Mouse (Mus musculus) hindbrain, embryonic 13.5 days (tissue): ENCODE measurements around the gene Mcam. TPM values are rescaled to one million over a fixed set of nuclear protein-coding genes. Genes with fewer than 3 reads are reported as not detected.
A peak's percentile ranks its signal among the peaks of the same experiment; 100 is the strongest.

Experiments used
- ATAC-seq: fragments of 200-750 bp; cut with Nextera tagmentation; 2 replicates; pipeline ENCODE4 v1.8.0; 2017; ENCODE audit warnings: moderate TSS enrichment; ENCODE audit not compliant: low FRiP score
- H3K27ac ChIP-seq: fragments of 300-500 bp; sonication (generic); 2 replicates; pipeline ENCODE4 v1.5.1; 2015; ENCODE audit warnings: inconsistent platforms, mild to moderate bottlenecking, moderate library complexity
- H3K27me3 ChIP-seq: fragments of 300-500 bp; sonication (generic); 2 replicates; pipeline ENCODE4 v1.6.1; 2015; ENCODE audit warnings: mild to moderate bottlenecking, inconsistent platforms
- H3K36me3 ChIP-seq: fragments of 300-500 bp; sonication (generic); 2 replicates; pipeline ENCODE4 v1.6.1; 2015; ENCODE audit warnings: mild to moderate bottlenecking, inconsistent platforms
- H3K4me1 ChIP-seq: fragments of 300-500 bp; sonication (generic); replicated peaks from 2 replicates; pipeline ENCODE4 v1.6.1; 2015; ENCODE audit warnings: inconsistent platforms
- H3K4me2 ChIP-seq: fragments of 300-500 bp; sonication (generic); 2 replicates; pipeline ENCODE4 v1.6.1; 2015; ENCODE audit warnings: inconsistent platforms, mild to moderate bottlenecking, moderate library complexity
- H3K4me3 ChIP-seq: fragments of 300-500 bp; sonication (generic); 2 replicates; pipeline ENCODE4 v1.5.1; 2015; ENCODE audit warnings: mild to moderate bottlenecking, inconsistent platforms
- H3K9ac ChIP-seq: fragments of 300-500 bp; sonication (generic); 2 replicates; pipeline ENCODE4 v1.6.1; 2015; ENCODE audit warnings: mild to moderate bottlenecking, inconsistent platforms
- H3K9me3 ChIP-seq: fragments of 300-500 bp; sonication (generic); 2 replicates; pipeline ENCODE4 v1.6.1; 2016; ENCODE audit warnings: inconsistent platforms
- WGBS: fragments of 180-500 bp; shearing (Covaris S2); methylation state at CpG from one replicate; pipeline ENCODE4 v1.1.7; 2015; 5-methylcytosine and 5-hydroxymethylcytosine counted together
- polyA plus RNA-seq: library from polyadenylated mRNA; unstranded; fragments of >200 nt; fragmentation: Nextera tagmentation; extraction: Ambion mirVana; gene quantifications from 2 replicates; pipeline ENCODE4 v1.2.1, GENCODE M21; 2015

Gene Mcam
- polyA plus RNA-seq, 1 experiment from 2014 or later: 13.1 TPM

DNA sequence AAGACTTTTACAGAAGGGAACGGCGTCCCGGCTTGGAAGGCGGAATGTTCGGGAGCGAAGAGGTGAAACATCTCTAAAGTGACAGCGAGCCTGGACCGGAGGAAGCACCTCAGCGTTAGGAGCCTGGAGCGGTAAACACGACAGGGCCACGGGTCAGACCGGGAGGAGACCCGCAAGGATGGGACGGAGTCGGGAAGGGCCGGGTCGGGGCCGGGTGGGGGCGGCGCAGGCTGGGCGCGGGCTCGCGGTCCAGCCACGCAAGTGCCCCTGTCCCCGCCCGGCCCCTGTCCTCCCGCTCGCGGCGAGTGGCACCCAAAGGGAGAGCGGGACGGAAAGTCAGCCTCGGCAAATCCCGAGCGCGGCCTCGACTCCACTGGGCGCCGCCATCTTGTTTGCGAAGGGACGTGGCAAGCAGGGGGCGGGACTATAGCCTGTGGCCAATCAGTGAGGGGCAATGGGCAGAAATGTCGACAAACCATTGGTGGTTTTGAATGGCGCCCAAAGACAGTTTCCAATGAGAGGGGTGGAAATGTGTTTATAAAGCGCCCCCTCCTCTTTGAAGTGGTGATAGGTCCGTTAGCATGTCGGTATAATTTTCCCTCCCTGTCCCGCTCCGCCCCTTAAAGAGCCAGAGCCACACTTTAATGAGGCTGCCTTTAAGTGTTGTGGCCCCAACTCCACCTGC is 21.0 kb upstream of the Mcam start, which contains the start of the genes Gm49380 and Rnf26:
Gene Gm49380 (minus strand): TSS at position 396 of the 685 bp plus-strand sequence.
Gene Rnf26 (minus strand): TSS at position 413 of the 685 bp plus-strand sequence.
- H3K36me3 ChIP-seq: no peaks in the 10 kb centered on the region
- H3K27ac ChIP-seq: peak within 1 kb of the TSS; percentile 64
- peak within 1 kb of the TSS; percentile 62 for H3K4me2 ChIP-seq
- WGBS: under 1% methylated on average over 51 of the region's 51 CpGs
- peak within 1 kb of the TSS; percentile 71 for H3K4me3 ChIP-seq
- no peaks in the 10 kb centered on the region for H3K27me3 ChIP-seq
- H3K4me1 ChIP-seq: peaks cover 40% of the 10 kb centered on the region
- peak within 1 kb of the TSS; percentile 77 for H3K9ac ChIP-seq
- no peaks in the 10 kb centered on the region for H3K9me3 ChIP-seq
- ATAC-seq: peak; percentile 96

DNA sequence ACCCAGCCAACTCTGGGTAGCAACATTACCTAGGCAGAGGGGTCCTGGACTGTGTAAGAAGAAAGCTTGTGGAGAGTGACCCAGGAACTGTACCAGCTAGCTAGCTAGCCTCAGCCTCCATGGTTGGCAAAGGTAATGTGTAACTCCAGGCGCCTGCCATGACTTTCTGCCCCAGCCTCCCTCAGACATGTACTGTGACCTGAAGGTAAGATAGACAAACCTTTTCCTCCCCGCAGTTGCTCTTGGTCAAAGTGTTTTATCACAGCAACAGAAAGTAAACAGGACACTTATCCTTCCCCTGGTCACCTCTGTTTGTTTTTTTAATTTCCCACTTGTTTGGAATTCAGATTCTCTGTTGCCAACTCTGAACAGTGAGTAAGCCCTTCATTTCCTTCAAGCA is 19.8 kb upstream of the Mcam start:
- Histone ChIP-seq H3K27me3 (no peaks in the 10 kb centered on the region), H3K4me1 (peaks cover 28% of the 10 kb centered on the region), H3K36me3 (no peaks in the 10 kb centered on the region), H3K27ac (no peak overlapping the region), H3K4me3 (no peak overlapping the region), H3K9me3 (no peaks in the 10 kb centered on the region), H3K9ac (no peak overlapping the region), H3K4me2 (no peak overlapping the region)
- 93% methylated on average over 2 of the region's 2 CpGs for WGBS
- no peak for ATAC-seq

DNA sequence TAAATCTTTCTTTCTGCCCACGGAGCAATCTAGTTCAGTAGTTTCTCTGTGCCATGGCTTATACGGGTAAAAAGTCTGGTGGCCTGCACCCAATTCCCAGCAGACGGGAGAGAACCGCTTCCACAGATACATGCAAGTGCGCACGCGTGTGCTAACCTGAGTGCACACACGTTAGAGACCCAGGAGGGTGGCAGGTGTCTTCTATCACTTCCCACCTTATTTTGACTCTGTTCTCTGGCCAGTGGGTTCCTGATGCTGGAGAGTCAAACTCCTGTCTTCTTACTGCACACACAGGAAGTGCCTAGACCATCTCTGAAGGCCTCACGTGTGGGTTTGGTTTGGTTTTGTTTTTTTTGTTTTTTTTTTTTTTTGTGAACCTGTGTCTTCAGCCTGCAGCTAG is 18.7 kb upstream of the Mcam start:
- H3K4me1 ChIP-seq: peaks cover 17% of the 10 kb centered on the region
- H3K9me3 ChIP-seq: no peaks in the 10 kb centered on the region
- ATAC-seq: no peak
- H3K27ac ChIP-seq: no peak overlapping the region
- H3K4me3 ChIP-seq: no peak overlapping the region
- no peak overlapping the region for H3K9ac ChIP-seq
- H3K27me3 ChIP-seq: no peaks in the 10 kb centered on the region
- no peak overlapping the region for H3K4me2 ChIP-seq
- 92% methylated on average over 9 of the region's 9 CpGs for WGBS
- H3K36me3 ChIP-seq: no peaks in the 10 kb centered on the region

DNA sequence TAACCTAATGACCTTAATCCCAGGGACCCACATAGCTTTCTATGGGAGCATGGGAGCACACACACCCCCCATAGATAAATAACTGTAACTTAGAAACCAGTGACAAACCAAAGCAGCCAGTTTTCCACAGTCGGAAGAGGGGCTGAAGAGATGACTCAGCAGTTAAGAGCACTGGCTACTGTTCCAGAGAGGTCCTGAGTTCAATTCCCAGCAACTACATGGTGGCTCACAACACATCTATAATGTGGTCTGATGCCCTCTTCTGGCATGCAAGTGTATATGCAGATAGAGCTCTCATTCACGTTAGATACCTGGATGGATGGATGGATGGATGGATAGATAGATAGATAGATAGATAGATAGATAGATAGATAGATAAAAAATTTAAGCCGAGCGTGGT is 18.1 kb upstream of the Mcam start:
- Histone ChIP-seq H3K9me3 (no peaks in the 10 kb centered on the region), H3K27me3 (no peaks in the 10 kb centered on the region), H3K27ac (no peak overlapping the region), H3K4me2 (no peak overlapping the region), H3K36me3 (no peaks in the 10 kb centered on the region), H3K4me3 (no peak overlapping the region), H3K9ac (no peak overlapping the region), H3K4me1 (peaks cover 13% of the 10 kb centered on the region)
- 89% methylated on average over 4 of the region's 4 CpGs for WGBS
- no peak for ATAC-seq

DNA sequence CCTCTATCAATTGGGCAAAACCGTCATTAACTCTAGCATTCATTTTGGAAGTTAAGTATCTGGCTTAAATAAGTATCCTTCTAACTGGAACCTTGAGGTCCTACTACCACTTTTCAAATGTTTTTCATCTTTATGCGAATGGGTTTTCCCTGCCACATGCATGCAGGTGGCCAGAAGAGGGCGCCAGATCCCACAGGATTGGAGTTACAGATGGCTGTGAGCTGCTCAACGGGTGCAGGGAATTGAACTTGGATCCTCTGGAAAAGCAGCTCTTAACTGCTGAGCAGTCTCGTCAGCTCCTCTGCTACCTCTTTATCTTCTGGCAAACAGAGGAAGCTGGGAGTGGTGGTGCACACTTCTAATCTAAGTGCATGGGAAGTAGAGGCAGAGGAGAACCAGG is 15.3 kb upstream of the Mcam start:
- H3K4me2 ChIP-seq: no peak overlapping the region
- no peaks in the 10 kb centered on the region for H3K4me1 ChIP-seq
- no peaks in the 10 kb centered on the region for H3K36me3 ChIP-seq
- H3K9me3 ChIP-seq: no peaks in the 10 kb centered on the region
- H3K27me3 ChIP-seq: no peaks in the 10 kb centered on the region
- no peak for ATAC-seq
- 48% methylated on average over 5 of the region's 5 CpGs for WGBS
- H3K27ac ChIP-seq: no peak overlapping the region
- H3K9ac ChIP-seq: no peak overlapping the region
- no peak overlapping the region for H3K4me3 ChIP-seq

DNA sequence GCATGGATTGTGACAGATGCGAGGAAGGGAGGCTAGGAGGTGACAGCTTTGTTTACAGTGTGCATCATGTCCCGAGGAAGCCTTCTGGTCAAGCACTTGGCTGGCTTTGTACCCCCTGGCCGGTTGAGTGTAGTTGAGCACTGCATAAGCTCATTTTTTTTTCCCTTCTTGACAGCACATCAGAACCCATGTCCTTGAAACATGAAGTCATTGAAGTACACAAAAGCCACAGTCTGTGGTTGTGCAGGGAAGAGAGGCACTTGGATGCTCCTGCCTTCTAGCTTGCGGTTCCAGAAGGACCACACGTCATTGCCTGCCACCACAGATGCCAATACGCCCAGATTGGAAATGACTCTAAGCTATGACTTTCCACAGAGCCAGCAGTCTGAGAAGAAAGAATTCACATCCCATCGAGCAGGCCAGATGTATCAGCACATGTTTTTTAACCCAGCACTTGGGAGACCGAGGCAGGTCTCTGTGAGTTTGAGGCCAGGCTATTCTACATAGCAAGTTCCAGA is 14.3 kb upstream of the Mcam start:
- H3K27ac ChIP-seq: no peak overlapping the region
- H3K36me3 ChIP-seq: no peaks in the 10 kb centered on the region
- H3K9ac ChIP-seq: no peak overlapping the region
- no peak overlapping the region for H3K4me2 ChIP-seq
- no peaks in the 10 kb centered on the region for H3K27me3 ChIP-seq
- peaks cover under 1% of the 10 kb centered on the region; the same call in 1 of the 2 replicates for H3K4me1 ChIP-seq
- no peak for ATAC-seq
- 86% methylated on average over 8 of the region's 8 CpGs for WGBS
- H3K4me3 ChIP-seq: no peak overlapping the region
- H3K9me3 ChIP-seq: no peaks in the 10 kb centered on the region

DNA sequence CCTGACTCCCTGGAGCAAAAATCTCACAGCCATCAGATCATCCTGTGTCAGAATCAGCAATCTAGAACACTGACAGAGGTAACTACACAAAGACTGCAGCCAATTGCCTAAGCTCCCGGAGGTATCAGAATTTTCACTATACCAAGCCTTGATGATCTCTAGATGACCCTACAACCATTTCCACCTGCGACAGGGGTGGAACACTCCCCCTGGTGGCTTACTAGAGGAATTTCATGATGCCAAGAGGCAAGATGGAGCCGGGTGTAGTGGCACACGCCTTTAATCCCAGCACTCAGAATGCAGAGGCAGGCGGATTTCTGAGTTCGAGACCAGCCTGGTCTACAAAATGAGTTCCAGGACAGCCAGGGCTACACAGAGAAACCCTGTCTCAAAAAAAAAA is 10.0 kb upstream of the Mcam start:
- Histone ChIP-seq H3K36me3 (no peaks in the 10 kb centered on the region), H3K27ac (no peak overlapping the region), H3K4me2 (no peak overlapping the region), H3K4me3 (no peak overlapping the region), H3K9ac (no peak overlapping the region), H3K9me3 (no peaks in the 10 kb centered on the region), H3K4me1 (peaks cover 9% of the 10 kb centered on the region; the same call in 1 of the 2 replicates), H3K27me3 (0 out of 2 replicates have a peak, but pooled peaks cover 9% of the 10 kb centered on the region)
- no peak for ATAC-seq
- WGBS: 67% methylated on average over 6 of the region's 6 CpGs

DNA sequence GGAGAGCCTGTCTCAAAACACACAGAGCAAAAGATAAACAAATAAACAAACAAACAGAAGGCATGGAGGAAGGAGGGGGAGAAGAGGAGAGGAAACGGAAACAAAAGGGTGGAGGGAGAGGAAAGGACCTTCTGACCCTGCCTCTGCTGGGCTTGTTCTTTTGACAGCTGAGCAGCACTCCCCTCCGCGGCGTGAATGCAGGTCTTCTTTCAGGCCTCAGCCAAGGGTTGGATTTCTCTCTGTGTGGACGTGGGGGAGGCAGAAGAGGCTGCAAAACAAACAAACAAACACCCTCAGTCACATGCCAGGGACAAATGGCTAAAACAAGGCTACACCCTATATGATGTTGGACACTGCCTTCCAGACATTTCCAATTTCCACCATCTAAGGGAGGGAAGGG is 9.2 kb upstream of the Mcam start:
- ATAC-seq: no peak
- 19% methylated on average over 5 of the region's 5 CpGs for WGBS
- peaks cover 15% of the 10 kb centered on the region for H3K4me1 ChIP-seq
- no peaks in the 10 kb centered on the region for H3K9me3 ChIP-seq
- H3K9ac ChIP-seq: no peak overlapping the region
- H3K4me2 ChIP-seq: no peak overlapping the region
- H3K36me3 ChIP-seq: no peaks in the 10 kb centered on the region
- H3K27ac ChIP-seq: no peak overlapping the region
- no peak overlapping the region for H3K4me3 ChIP-seq
- peaks cover 15% of the 10 kb centered on the region; the same call in 1 of the 2 replicates for H3K27me3 ChIP-seq

DNA sequence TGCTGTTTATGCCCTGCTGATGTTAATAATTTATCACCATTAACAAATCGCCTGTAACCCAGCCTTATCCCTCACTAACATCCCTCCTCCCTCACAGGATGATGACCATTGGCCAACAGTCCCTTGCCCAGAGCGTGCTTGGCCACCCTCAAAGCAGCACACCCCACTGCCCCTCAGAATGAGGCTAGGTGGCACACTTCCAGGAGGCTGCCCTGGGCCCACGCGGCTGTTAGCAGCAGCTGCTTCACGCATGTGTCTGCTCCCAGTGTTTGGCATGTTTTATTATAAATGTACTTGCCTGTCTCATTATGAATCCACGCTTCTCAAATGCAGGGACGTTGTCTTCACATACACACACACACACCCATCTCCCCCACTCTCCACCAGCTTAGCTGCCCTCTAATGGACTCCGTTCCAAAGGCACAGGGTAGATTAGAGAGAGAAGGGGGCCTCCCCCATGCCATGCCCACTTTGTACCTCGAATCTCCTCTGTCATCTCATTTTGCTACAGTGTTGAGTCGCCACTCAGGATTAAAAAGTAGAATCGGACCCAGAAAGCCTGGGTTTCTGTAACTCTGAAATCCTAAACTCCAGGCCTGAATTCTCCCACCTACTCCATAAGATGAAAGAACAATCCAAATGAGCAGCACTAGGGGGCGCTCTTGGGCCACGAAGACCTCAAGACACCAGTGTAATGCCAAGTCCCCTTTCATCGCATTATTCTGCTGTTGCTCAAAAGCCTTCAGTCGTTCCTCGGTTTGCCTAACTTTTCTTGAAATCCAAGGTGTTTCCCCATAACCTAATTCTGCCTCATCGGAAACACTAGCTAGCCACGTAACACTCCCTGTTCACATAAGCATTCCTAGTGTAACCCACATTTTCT is 8.5 kb upstream of the Mcam start:
- no peak for ATAC-seq
- 28% methylated on average over 18 of the region's 18 CpGs for WGBS
- peaks cover 21% of the 10 kb centered on the region for H3K27me3 ChIP-seq
- no peak overlapping the region for H3K27ac ChIP-seq
- H3K4me3 ChIP-seq: no peak overlapping the region
- peaks cover 23% of the 10 kb centered on the region for H3K4me1 ChIP-seq
- no peaks in the 10 kb centered on the region for H3K36me3 ChIP-seq
- H3K4me2 ChIP-seq: no peak overlapping the region
- no peaks in the 10 kb centered on the region for H3K9me3 ChIP-seq
- no peak overlapping the region for H3K9ac ChIP-seq

DNA sequence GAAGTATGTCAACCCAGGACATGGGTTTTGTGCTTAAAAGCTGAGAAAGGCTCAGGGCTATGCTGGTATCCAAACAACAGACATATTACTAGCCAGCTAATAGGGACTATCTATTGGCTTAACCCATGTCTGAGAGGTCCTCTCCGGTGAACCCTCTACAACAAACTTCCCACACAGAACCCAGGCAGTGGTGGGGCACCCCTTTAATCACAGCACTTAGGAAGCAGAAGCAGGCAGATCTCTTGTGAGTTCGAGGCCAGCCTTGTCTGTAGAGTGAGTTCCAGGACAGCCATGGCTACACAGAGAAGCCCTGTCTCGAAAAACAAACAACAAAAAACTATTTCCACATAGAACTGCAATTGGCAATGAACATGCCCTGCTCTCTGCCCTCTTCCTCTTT is 7.5 kb upstream of the Mcam start:
- H3K4me2 ChIP-seq: no peak overlapping the region
- WGBS: 93% methylated on average over 3 of the region's 3 CpGs
- H3K9me3 ChIP-seq: no peaks in the 10 kb centered on the region
- H3K27ac ChIP-seq: no peak overlapping the region
- peaks cover 30% of the 10 kb centered on the region for H3K27me3 ChIP-seq
- no peak for ATAC-seq
- H3K4me3 ChIP-seq: no peak overlapping the region
- peaks cover 29% of the 10 kb centered on the region for H3K4me1 ChIP-seq
- no peaks in the 10 kb centered on the region for H3K36me3 ChIP-seq
- no peak overlapping the region for H3K9ac ChIP-seq

DNA sequence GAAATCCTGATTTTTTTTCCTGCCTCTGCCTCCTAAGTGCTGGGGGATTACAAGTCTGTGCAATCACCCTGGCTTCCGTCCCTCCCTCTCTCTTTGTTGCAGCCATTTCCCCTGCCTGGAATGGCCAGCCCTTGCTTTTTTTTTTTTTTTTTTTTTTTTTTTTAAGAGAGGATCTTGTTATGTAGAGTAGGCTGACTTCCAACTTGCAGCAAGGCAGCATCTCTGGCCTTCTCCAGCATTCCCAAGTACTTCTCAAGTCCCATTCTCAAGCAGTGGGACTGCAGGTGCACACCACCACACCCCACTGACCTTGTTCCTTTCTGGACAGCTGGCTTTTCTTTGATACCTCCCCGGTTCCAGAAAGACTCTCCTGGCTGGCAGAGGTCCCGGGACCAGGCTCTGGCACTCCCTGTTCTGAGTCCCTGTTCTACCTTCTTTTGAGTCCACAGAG is 6.9 kb upstream of the Mcam start:
- 59% methylated on average over 3 of the region's 3 CpGs for WGBS
- H3K4me1 ChIP-seq: peaks cover 29% of the 10 kb centered on the region
- no peaks in the 10 kb centered on the region for H3K36me3 ChIP-seq
- no peak overlapping the region for H3K4me2 ChIP-seq
- no peak overlapping the region for H3K9ac ChIP-seq
- ATAC-seq: no peak
- no peak overlapping the region for H3K4me3 ChIP-seq
- no peak overlapping the region for H3K27ac ChIP-seq
- no peaks in the 10 kb centered on the region for H3K9me3 ChIP-seq
- peaks cover 36% of the 10 kb centered on the region for H3K27me3 ChIP-seq

DNA sequence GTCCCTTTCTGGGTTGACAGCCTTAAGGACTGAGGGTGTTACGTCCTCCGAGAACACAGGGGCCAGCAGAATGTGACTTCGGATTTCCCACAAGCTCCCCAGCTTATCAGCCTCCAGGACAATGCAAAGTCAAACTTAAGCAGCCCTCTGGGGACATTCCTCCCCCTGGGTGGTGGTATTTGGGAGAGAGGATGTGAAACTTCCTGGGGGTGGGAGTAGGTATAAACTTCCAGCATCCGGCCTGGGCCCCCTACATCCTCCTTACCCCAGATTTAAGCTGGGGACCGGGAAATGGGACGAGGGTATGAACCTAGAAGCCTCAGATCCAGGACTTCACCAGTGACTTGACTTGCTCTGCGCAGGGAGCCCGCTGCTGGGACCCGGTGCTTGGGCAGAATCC is 4.6 kb upstream of the Mcam start:
- Histone ChIP-seq H3K36me3 (no peaks in the 10 kb centered on the region), H3K9me3 (no peaks in the 10 kb centered on the region), H3K9ac (peak overlapping the region; percentile 68), H3K4me2 (peak overlapping the region; percentile 62), H3K4me1 (peaks cover 46% of the 10 kb centered on the region), H3K4me3 (peak overlapping the region; percentile 37), H3K27ac (peak overlapping the region; percentile 67), H3K27me3 (peaks cover 59% of the 10 kb centered on the region)
- WGBS: 6% methylated on average over 9 of the region's 9 CpGs
- no peak for ATAC-seq
